Mouse (Mus musculus): ENCODE data around the gene Cyb561d2.
A peak's percentile ranks its signal among the peaks of the same experiment; 100 is the strongest.

Cyb561d2 gene

GRCm38 (mm10) chr9:107520331-107520730 is 21.7 kb downstream of the Cyb561d2 start:
- no peak for DNase-seq

GRCm38 (mm10) chr9:107514303-107514955 is 27.6 kb downstream of the Cyb561d2 start:
- peak; percentile 97 to 99 for DNase-seq

- DNase-seq, result no peak
Measured at GRCm38 (mm10) chr9:107512326-107512725, 29.7 kb downstream of the Cyb561d2 start.

- DNase-seq, result no peak
Measured at GRCm38 (mm10) chr9:107511436-107511835, 30.6 kb downstream of the Cyb561d2 start.

GRCm38 (mm10) chr9:107510384-107511100 is 31.5 kb downstream of the Cyb561d2 start:
- peak in 1 of 2 experiments; percentile 48 for DNase-seq

- DNase-seq, result peak; percentile 51 to 58
Measured at GRCm38 (mm10) chr9:107508266-107508665, 33.7 kb downstream of the Cyb561d2 start.

- DNase-seq, result peak; percentile 67 to 74
Measured at GRCm38 (mm10) chr9:107504662-107505537, 37.1 kb downstream of the Cyb561d2 start.

- DNase-seq, result peak; percentile 67 to 78
Measured at GRCm38 (mm10) chr9:107502131-107502846, 39.7 kb downstream of the Cyb561d2 start.

- DNase-seq, result no peak
Measured at GRCm38 (mm10) chr9:107500708-107501286, 41.2 kb downstream of the Cyb561d2 start.

GRCm38 (mm10) chr9:107496359-107496758 is 45.6 kb downstream of the Cyb561d2 start:
- DNase-seq, result no peak

GRCm38 (mm10) chr9:107494238-107494637 is 47.8 kb downstream of the Cyb561d2 start:
- DNase-seq, result no peak

GRCm38 (mm10) chr9:107493511-107493910 is 48.5 kb downstream of the Cyb561d2 start:
- DNase-seq, result no peak

- no peak for DNase-seq
Measured at GRCm38 (mm10) chr9:107490625-107491024, 51.4 kb downstream of the Cyb561d2 start.

- DNase-seq, result no peak
Measured at GRCm38 (mm10) chr9:107490146-107490545, 51.8 kb downstream of the Cyb561d2 start.

All from cerebellum, postnatal 14 days (tissue).